Mouse (Mus musculus) frontal cortex, postnatal 10 days (tissue): ENCODE measurements around the gene Mon1b.

ENCODE experiments used
- DNase-seq, 2 experiments: peaks; one replicate each; pipeline ENCODE4 v3.0.0; 2022; ENCODE audit warnings: low spot score in 2 of 2, mixed read lengths in 1 of 2

The Mon1b gene

DNA sequence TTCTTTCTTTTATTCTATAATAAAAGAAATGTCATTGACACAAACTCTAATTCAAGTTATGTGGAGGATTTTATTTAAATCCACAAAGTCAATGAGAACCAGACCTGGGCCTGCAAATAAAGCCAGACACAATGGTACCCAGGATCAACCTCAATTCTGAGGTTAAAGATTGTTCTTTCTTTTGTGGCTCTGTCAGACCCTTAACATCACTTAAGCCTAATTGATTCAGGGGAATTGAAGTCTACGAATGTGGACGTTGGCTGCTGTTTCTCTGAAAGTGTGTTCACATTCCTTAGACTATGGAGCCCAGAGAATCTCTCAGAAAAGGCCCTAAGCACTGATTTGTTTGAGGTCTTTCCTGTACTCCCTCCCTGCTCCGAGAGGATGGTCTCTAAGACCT lies 37.9 kb downstream of the Mon1b start:
- DNase-seq, result no peak

DNA sequence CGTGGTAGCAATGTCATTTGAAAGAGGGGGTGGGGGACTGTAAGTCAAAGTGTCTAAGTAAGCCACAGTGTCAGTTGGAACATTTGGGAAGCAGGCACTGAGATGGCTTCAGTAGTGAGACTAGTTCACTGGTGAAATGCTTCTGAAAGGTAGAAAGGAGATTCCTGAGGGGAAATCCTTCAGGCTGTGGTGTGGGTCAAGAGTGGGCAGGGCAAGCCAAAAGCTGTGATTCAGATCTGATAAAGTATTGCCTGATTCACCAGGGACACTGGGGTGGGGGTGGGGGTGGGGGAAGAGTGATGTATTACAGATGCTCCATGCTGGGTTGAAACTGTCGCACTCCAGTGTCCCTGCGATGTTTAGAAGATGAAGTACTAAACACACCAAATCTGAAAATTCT lies 39.2 kb downstream of the Mon1b start:
- DNase-seq, result no peak

DNA sequence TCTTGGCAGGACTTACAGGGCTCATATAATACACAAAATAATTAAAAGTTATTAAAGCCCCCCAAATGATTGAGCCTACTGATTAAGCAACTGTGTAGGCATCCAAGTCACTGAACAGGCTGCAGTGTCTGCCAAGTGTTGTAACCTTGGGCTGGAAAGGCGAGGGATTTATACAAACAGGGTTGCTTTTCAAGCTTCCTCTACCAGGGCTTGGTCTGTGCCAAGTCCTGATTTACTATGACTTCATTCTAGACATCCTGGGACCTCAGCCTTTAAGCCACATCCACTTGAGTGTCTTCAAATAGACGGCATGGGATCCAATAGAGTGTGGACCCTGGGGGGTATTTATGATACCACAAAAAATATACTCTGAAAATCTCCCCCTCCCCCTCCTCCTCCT lies 39.9 kb downstream of the Mon1b start:
- no peak for DNase-seq

DNA sequence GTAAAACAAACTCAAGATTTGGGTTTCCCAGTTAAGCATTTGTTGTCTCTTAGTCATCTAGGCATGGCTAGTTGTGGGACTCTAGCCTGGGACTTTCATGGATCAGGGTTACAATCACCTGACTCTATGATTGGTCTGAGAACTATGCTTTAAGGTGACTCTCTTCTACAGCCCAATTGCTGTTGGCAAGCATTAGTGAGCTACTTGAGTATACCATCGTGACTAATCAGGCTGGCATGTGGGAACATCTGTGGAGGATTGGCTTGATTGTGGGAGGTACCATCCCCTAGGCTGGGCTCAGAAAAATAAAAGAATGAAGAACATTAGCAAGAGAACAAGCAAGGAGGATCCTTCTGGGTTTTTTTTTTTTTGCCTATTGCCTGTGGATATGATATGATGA lies 41.4 kb downstream of the Mon1b start:
- no peak for DNase-seq

DNA sequence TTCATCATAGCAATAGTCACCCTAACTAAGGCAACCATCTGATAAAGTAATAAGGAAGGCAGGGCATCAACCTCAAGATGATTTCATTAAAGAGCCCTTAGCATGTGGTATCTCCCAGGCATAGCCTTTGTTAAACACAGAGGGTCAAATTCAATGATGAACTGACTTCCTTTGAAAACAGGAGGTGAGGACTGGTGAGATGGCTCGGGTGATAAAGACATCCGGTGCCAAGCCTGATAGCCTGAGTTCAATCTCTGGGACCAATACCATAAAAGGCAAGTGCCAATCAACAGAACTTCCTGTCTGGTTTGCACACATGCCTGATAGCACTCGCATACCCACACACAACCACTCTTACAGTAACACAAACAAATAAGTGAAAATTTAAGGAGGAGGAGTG lies 44.0 kb downstream of the Mon1b start:
- no peak for DNase-seq

DNA sequence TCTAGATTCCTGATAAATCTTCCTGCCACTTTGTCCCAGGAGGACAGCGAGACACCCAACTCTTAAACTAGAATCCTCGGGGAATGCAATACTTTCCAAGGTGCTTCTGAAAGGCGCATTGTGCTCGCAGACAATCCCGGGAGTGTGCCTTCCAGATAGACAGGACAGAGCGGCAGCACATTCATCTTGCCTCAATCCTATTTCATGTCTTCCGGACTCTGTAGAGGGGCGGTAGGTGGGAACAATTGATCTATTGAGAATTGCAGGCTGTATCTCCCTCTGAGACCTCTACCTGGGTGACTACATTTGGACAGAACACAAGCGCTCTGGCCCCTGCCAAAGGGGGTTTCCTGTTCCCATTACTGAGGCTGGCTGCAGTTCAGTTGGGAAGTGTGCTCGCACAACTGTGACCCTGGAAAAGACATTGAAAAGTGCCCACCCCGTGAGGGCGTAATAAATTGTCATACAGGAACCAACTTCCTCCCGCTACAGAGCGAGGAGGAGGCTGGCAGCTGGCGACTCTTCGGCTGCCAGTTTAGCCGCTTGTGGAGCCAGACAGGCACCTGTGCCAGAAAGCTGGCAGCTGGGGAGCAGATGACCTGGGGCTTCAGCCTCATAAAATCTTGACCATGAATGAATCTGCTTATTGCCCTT lies 52.6 kb downstream of the Mon1b start:
- no peak for DNase-seq

DNA sequence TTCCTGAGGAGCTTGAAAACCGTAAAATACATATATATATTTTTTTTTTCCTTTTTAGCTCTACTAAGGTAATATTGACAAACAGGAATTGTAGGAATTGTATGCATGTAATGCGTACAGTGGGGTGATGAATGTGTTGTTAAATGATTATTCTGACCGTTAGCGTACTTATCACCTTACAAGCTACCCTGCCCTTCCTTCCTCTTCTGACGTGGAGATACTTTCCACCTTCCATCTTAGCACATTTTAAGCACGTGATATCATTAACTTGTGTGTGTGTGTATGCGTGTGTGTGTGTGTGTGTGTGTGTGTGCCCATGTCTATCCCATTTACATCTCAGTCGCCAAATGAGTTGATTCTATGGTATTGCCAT lies 53.1 kb downstream of the Mon1b start:
- DNase-seq, result no peak

DNA sequence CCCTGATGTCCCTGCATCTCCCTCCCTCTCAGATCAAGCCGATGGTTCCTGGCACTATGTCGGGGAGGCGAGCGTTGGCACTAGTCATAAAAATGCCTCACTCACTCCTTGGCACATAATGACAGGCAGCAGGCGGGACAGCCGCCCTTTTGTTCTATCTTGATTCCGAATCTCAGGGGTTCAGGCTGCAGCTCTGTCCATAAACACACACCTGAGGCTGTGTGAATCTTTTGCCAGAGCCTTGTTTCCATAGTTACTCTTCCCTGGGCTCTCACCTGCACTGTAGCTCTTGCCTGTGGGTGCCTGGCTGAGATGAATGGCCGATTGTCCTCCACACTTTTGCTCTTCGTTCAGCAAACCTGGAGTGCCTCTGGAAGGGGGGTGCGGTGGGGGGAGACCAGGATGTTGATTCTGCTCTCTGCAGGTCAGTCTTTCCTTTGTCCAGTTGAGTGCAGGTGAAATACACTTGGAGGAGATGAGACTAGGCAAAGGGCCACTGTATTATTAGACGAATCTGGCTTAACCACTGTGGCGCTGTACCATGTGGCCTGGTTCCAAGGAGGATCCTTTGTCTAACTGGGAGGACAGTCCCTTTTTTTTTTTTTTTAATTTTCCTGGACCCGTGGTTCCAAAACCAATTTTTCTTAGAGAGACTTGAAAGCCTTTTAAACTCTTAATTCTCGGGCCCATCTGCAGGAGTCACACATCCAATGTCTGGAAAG lies 56.4 kb downstream of the Mon1b start:
- DNase-seq, result no peak
